Mouse (Mus musculus): ENCODE measurements around the gene Gpx6. TPM values are rescaled to one million over a fixed set of nuclear protein-coding genes. Genes with fewer than 3 reads are reported as not detected.

Gpx6 gene
- total RNA-seq (2015) (not detected in 2 replicates), total RNA-seq (2017) (not detected in 2 replicates)

- no peak for ATAC-seq (replicated peaks; ENCODE audit: poor library complexity)
These were observed at the start of gene Gpx6 for GRCm38 (mm10) chr13:21311926-21312325. Gene Gpx6, plus strand, starts transcription at chr13:21312125.

- no peak for ATAC-seq (replicated peaks; ENCODE audit: poor library complexity)
These were observed 49.0 kb upstream of the Gpx6 start for GRCm38 (mm10) chr13:21262787-21263461.

GRCm38 (mm10) chr13:21263910-21264309, 48.0 kb upstream of the Gpx6 start:
- 0 out of 2 replicates have a peak, but pooled peaks have one; percentile 7 for ATAC-seq (replicated peaks; ENCODE audit: poor library complexity)

GRCm38 (mm10) chr13:21264366-21264765, 47.6 kb upstream of the Gpx6 start:
- ATAC-seq (replicated peaks; ENCODE audit: poor library complexity): peak; percentile 30; the same call in 1 of the 2 replicates

- ATAC-seq (replicated peaks; ENCODE audit: poor library complexity): no peak
These were observed 46.2 kb upstream of the Gpx6 start for GRCm38 (mm10) chr13:21265736-21266135.

- ATAC-seq (replicated peaks; ENCODE audit: poor library complexity): no peak
These were observed 44.4 kb upstream of the Gpx6 start for GRCm38 (mm10) chr13:21267541-21267940.

- 0 out of 2 replicates have a peak, but pooled peaks have one; percentile 28 for ATAC-seq (replicated peaks; ENCODE audit: poor library complexity)
These were observed 43.7 kb upstream of the Gpx6 start for GRCm38 (mm10) chr13:21268262-21268661.

- peak; percentile 32 for ATAC-seq (replicated peaks; ENCODE audit: poor library complexity)
These were observed 36.7 kb upstream of the Gpx6 start for GRCm38 (mm10) chr13:21275021-21275814.

GRCm38 (mm10) chr13:21275815-21276550, 35.9 kb upstream of the Gpx6 start:
- ATAC-seq (replicated peaks; ENCODE audit: poor library complexity): peak; percentile 40

GRCm38 (mm10) chr13:21276551-21276950, 35.4 kb upstream of the Gpx6 start:
- no peak for ATAC-seq (replicated peaks; ENCODE audit: poor library complexity)

GRCm38 (mm10) chr13:21279076-21279475, 32.8 kb upstream of the Gpx6 start:
- ATAC-seq (replicated peaks; ENCODE audit: poor library complexity): no peak

GRCm38 (mm10) chr13:21279559-21279958, 32.4 kb upstream of the Gpx6 start:
- ATAC-seq (replicated peaks; ENCODE audit: poor library complexity): peak; percentile 76

- ATAC-seq (replicated peaks; ENCODE audit: poor library complexity): no peak
These were observed 19.3 kb upstream of the Gpx6 start, which contains the start of gene Gpx5 for GRCm38 (mm10) chr13:21292631-21293030. Gene Gpx5, minus strand, starts transcription at chr13:21292731.

GRCm38 (mm10) chr13:21298557-21298956, 13.4 kb upstream of the Gpx6 start:
- ATAC-seq (replicated peaks; ENCODE audit: poor library complexity): no peak

GRCm38 (mm10) chr13:21304483-21305066, 7.3 kb upstream of the Gpx6 start:
- ATAC-seq (replicated peaks; ENCODE audit: poor library complexity): no peak

- no peak for ATAC-seq (replicated peaks; ENCODE audit: poor library complexity)
These were observed 2.1 kb upstream of the Gpx6 start for GRCm38 (mm10) chr13:21309788-21310187.

- ATAC-seq (replicated peaks; ENCODE audit: poor library complexity): no peak
These were observed 929 bp downstream of the Gpx6 start for GRCm38 (mm10) chr13:21312854-21313253.

- no peak for ATAC-seq (replicated peaks; ENCODE audit: poor library complexity)
These were observed 2.0 kb downstream of the Gpx6 start for GRCm38 (mm10) chr13:21313903-21314302.

- no peak for ATAC-seq (replicated peaks; ENCODE audit: poor library complexity)
These were observed 8.3 kb downstream of the Gpx6 start for GRCm38 (mm10) chr13:21320262-21320661.

GRCm38 (mm10) chr13:21321890-21322494, 10.1 kb downstream of the Gpx6 start:
- ATAC-seq (replicated peaks; ENCODE audit: poor library complexity): no peak

All from megakaryocyte progenitor cell, adult 5-6 weeks (primary cell).